Mouse (Mus musculus): ENCODE measurements around the gene Gclm. TPM values are rescaled to one million over a fixed set of nuclear protein-coding genes. Genes with fewer than 3 reads are reported as not detected.

The Gclm gene
- 382 and 400 TPM in 2 replicates for polyA plus RNA-seq (2015; fragmentation: Nextera tagmentation; extraction: Ambion mirVana)

DNA sequence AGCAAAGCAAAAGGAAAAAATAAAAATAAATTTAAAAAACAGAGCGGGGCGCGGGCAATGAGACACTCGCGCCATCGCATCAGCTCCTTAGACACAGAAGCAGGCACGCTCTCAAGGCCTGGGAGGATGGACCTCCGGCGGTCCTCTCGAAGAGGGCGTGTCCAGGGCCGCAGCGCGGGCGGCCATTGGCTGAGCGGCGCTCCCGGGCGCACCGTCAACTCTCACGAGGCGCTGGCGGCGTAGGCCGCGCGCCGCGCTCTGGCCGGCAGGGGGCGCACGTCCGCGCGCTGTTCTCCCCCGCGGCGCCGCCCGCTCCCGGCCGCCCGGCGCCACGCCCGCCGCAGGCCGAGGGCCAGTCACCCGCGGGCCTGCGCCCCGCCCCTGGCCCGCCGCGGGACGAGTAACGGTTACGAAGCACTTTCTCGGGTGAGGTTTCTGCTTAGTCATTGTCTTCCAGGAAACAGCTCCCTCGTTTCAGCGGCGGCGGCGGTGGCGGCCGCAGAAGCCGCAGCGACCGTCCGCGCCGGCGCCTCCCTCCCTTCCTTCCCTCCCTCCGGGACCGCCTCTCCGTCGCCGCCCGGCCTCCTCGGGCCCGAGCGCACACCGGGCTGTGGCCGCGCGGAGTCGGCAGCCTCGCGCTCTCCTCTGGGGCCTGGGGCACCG lies at the start of gene Gclm:
Gene Gclm (plus strand): TSS at position 343 of the 663 bp plus-strand sequence.
- peak; percentile 67 for TF ChIP-seq CTCF (IDR thresholded peaks at IDR 0.05; ENCODE audit: low read depth)

DNA sequence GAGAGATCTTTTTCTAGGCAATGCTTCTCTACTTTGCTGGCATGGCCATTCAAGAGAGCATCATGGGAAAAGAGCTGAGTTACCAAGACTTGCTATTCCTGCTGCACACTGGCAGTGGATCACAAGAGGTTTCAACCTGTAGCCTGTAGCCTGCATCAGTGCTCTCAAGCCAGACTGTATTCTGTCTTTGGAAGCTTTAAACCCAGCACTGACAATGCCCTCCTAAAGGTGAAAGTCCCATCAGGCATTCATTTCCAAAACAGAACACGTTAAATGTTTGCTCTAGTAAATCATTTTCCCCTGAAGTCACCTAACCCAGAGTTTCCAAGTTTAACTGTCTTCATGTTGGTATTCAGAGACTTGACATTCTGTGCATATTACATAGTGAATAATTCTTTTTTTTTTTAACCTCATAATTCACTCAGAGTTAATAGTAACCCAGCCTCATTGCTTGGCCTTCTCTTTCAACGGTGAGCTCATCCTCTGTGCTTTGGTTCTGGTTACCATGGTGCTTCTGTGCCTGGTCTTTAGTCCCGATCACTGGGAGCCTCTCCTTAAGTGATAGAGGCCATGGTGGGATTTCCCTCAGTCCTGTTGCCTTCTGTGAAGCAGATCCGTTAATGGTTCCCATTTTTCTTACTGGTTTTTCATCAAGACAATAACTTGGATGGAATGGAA lies 48.6 kb upstream of the Gclm start:
- H3K4me1 ChIP-seq (replicated peaks; ENCODE audit: control insufficient read depth, insufficient read depth, low read length) = peaks cover 10% of the 10 kb centered on the region; the same call in 1 of the 2 replicates
- no peak overlapping the region for H3K27ac ChIP-seq (ENCODE audit: low read depth, low read length)
- no peaks in the 10 kb centered on the region for H3K9me3 ChIP-seq (ENCODE audit: control insufficient read depth)
- WGBS = 66% methylated on average over 4 of the region's 4 CpGs
- H3K9ac ChIP-seq (ENCODE audit: low read depth, low read length) = no peak overlapping the region
- no peaks in the 10 kb centered on the region for H3K36me3 ChIP-seq (ENCODE audit: control insufficient read depth, insufficient read depth)
- no peak overlapping the region for H3K4me3 ChIP-seq (ENCODE audit: low read depth, low read length)
- no peak overlapping the region for H3K4me2 ChIP-seq (replicated peaks; ENCODE audit: low read depth)
- H3K27me3 ChIP-seq (replicated peaks; ENCODE audit: control insufficient read depth, insufficient read depth, low read length) = no peaks in the 10 kb centered on the region
- ATAC-seq = no peak
- no peak for TF ChIP-seq CTCF (IDR thresholded peaks at IDR 0.05; ENCODE audit: low read depth)

More for the DNA sequence above, at the start of gene Gclm:
- Histone ChIP-seq H3K4me2 (replicated peaks; ENCODE audit: low read depth) (peak within 1 kb of the TSS; percentile 89), H3K4me3 (ENCODE audit: low read depth, low read length) (peak within 1 kb of the TSS; percentile 81), H3K4me1 (replicated peaks; ENCODE audit: control insufficient read depth, insufficient read depth, low read length) (no peaks in the 10 kb centered on the region), H3K27me3 (replicated peaks; ENCODE audit: control insufficient read depth, insufficient read depth, low read length) (no peaks in the 10 kb centered on the region), H3K9me3 (ENCODE audit: control insufficient read depth) (no peaks in the 10 kb centered on the region), H3K27ac (ENCODE audit: low read depth, low read length) (peak within 1 kb of the TSS; percentile 94), H3K36me3 (ENCODE audit: control insufficient read depth, insufficient read depth) (no peaks in the 10 kb centered on the region), H3K9ac (ENCODE audit: low read depth, low read length) (peak within 1 kb of the TSS; percentile 94)
- ATAC-seq = peak; percentile 94
- WGBS = under 1% methylated on average over 72 of the region's 90 CpGs

DNA sequence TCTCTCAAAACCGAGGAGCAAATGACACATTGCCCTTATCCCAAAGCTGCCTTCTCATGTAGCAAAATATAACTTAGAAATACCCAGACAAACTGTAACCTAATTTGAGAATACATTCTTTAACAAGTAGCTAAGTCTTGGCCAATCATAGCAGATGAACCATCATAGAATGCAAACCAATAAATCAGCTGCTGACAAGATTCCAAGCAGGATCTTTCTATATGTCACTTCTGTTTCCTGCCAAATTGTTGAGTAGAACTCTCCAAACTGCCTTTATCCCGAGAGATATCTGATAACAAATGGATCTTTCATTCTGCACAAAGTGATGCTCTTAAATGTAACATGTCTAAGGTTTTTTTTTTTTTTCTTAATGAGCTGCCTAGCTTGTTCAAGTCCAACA lies 46.8 kb upstream of the Gclm start:
- no peak for ATAC-seq
- peaks cover 10% of the 10 kb centered on the region; the same call in 1 of the 2 replicates for H3K4me1 ChIP-seq (replicated peaks; ENCODE audit: control insufficient read depth, insufficient read depth, low read length)
- no peaks in the 10 kb centered on the region for H3K27me3 ChIP-seq (replicated peaks; ENCODE audit: control insufficient read depth, insufficient read depth, low read length)
- H3K9ac ChIP-seq (ENCODE audit: low read depth, low read length) = no peak overlapping the region
- H3K4me3 ChIP-seq (ENCODE audit: low read depth, low read length) = no peak overlapping the region
- peak overlapping the region; percentile 30; the same call in 1 of the 2 replicates for H3K4me2 ChIP-seq (replicated peaks; ENCODE audit: low read depth)
- peak overlapping the region; percentile 68 for H3K27ac ChIP-seq (ENCODE audit: low read depth, low read length)
- TF ChIP-seq CTCF (IDR thresholded peaks at IDR 0.05; ENCODE audit: low read depth) = no peak
- 55% methylated on average over 2 of the region's 2 CpGs for WGBS
- H3K36me3 ChIP-seq (ENCODE audit: control insufficient read depth, insufficient read depth) = no peaks in the 10 kb centered on the region
- no peaks in the 10 kb centered on the region for H3K9me3 ChIP-seq (ENCODE audit: control insufficient read depth)

DNA sequence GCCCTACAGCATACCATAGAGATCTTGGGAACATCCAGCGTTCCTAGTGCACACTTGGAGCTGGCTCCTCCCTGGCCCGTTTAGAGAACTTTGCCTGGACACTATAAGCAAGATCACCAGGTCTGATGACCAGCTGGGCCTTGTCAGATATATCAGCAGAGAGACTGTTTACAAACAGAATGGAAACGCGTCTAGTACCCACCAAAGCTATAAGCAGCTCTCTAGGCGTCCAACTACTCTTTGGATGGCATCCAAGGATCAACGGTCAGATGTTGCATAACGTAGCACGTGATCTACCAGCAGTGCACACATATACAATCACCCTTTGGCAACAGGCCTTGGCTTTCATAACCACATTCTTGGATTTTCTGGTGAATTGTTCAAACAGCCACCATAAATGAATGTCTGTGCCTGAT lies 46.4 kb upstream of the Gclm start:
- WGBS = 13% methylated on average over 8 of the region's 8 CpGs
- peak overlapping the region; percentile 30; the same call in 1 of the 2 replicates for H3K4me2 ChIP-seq (replicated peaks; ENCODE audit: low read depth)
- ATAC-seq = peak; percentile 91

DNA sequence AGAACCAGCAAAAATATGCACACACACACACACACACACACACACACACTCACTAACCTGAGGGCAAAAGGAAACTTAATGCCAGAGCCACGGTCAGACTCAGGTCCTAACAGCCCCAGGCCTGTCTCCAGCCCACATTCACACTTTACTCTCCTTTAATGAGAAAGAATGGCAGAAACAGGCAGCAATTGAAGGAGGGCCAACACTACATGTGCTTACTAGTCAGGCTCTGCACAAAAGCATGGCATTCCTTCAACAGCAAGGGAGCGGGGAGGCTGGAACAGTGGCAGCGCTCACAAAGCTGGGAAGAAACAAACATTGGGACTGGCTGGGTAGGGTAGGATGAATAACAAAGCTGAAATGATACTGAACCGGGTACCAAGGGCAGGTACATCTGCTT lies 45.8 kb upstream of the Gclm start:
- Histone ChIP-seq H3K9ac (ENCODE audit: low read depth, low read length) (no peak overlapping the region), H3K9me3 (ENCODE audit: control insufficient read depth) (no peaks in the 10 kb centered on the region), H3K4me2 (replicated peaks; ENCODE audit: low read depth) (no peak overlapping the region), H3K27ac (ENCODE audit: low read depth, low read length) (peak overlapping the region; percentile 68), H3K27me3 (replicated peaks; ENCODE audit: control insufficient read depth, insufficient read depth, low read length) (no peaks in the 10 kb centered on the region), H3K4me3 (ENCODE audit: low read depth, low read length) (no peak overlapping the region), H3K36me3 (ENCODE audit: control insufficient read depth, insufficient read depth) (no peaks in the 10 kb centered on the region), H3K4me1 (replicated peaks; ENCODE audit: control insufficient read depth, insufficient read depth, low read length) (peaks cover 10% of the 10 kb centered on the region; the same call in 1 of the 2 replicates)
- ATAC-seq = no peak
- TF ChIP-seq CTCF (IDR thresholded peaks at IDR 0.05; ENCODE audit: low read depth) = no peak
- WGBS = 85% methylated on average over 4 of the region's 4 CpGs

More for the DNA sequence above, 46.4 kb upstream of the Gclm start:
- TF ChIP-seq CTCF (IDR thresholded peaks at IDR 0.05; ENCODE audit: low read depth) = no peak
- Histone ChIP-seq H3K4me1 (replicated peaks; ENCODE audit: control insufficient read depth, insufficient read depth, low read length) (peaks cover 10% of the 10 kb centered on the region; the same call in 1 of the 2 replicates), H3K9me3 (ENCODE audit: control insufficient read depth) (no peaks in the 10 kb centered on the region), H3K9ac (ENCODE audit: low read depth, low read length) (no peak overlapping the region), H3K27me3 (replicated peaks; ENCODE audit: control insufficient read depth, insufficient read depth, low read length) (no peaks in the 10 kb centered on the region), H3K4me3 (ENCODE audit: low read depth, low read length) (no peak overlapping the region), H3K27ac (ENCODE audit: low read depth, low read length) (peak overlapping the region; percentile 68), H3K36me3 (ENCODE audit: control insufficient read depth, insufficient read depth) (no peaks in the 10 kb centered on the region)

DNA sequence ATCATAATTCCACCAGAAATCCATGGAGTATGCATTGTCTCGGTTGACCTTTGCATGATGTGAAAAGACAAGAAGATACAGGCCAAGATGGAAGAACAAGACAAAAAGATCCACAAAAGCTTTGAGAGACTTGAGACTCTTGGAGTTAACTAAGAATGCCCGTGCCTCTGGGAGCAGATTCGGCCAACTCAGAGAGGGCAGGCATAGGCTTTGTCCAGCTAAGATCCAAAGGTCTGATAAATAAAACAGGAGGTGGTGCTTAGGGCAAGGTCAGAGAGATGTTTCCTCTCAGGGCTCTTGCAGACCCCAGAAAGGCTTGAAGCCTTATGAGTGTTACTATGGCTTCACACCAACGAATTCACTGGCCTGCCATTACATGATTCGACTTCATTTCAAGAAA lies 45.3 kb upstream of the Gclm start:
- H3K36me3 ChIP-seq (ENCODE audit: control insufficient read depth, insufficient read depth) = no peaks in the 10 kb centered on the region
- 78% methylated on average over 5 of the region's 5 CpGs for whole genome bisulfite sequencing
- peak overlapping the region; percentile 68 for H3K27ac ChIP-seq (ENCODE audit: low read depth, low read length)
- H3K27me3 ChIP-seq (replicated peaks; ENCODE audit: control insufficient read depth, insufficient read depth, low read length) = no peaks in the 10 kb centered on the region
- no peak overlapping the region for H3K4me3 ChIP-seq (ENCODE audit: low read depth, low read length)
- H3K4me1 ChIP-seq (replicated peaks; ENCODE audit: control insufficient read depth, insufficient read depth, low read length) = peaks cover 10% of the 10 kb centered on the region; the same call in 1 of the 2 replicates
- no peak for ATAC-seq
- no peaks in the 10 kb centered on the region for H3K9me3 ChIP-seq (ENCODE audit: control insufficient read depth)
- no peak overlapping the region for H3K4me2 ChIP-seq (replicated peaks; ENCODE audit: low read depth)
- no peak overlapping the region for H3K9ac ChIP-seq (ENCODE audit: low read depth, low read length)
- no peak for TF ChIP-seq CTCF (IDR thresholded peaks at IDR 0.05; ENCODE audit: low read depth)

Measured in intestine, postnatal 0 days (tissue).